In genomic region chr4:62273916-62274315, GRCm38 (mm10) we compare ENCODE assay signal across 24 mouse cellular contexts. TPM values are rescaled to one million over a fixed set of nuclear protein-coding genes. Genes with fewer than 3 reads are reported as not detected.
A peak's percentile ranks its signal among the peaks of the same experiment; 100 is the strongest.
DNase-seq lines count a peak whose midpoint lies in the region; ATAC-seq lines count a peak whose summit lies in the region.
"Had no signal": no experiment of that assay in that cellular context is flagged by ENCODE, and none has a peak within 500 bp of the region (broad histone marks: within the 10 kb centered on the region; RNA-seq: fewer than 3 reads in every experiment).

No protein-coding gene starts in this region.

- DNase-seq in heart, adult 11 months, result peak; percentile 72
- no peak for DNase-seq in midbrain, embryonic 10.5 days (ENCODE audit: low spot score)
- DNase-seq in midbrain, embryonic 14.5 days, result no peak
- DNase-seq in testis, postnatal 10 days (ENCODE audit: low spot score), result peak; percentile 40
- no peak for DNase-seq in testis, postnatal 14 days (ENCODE audit: low spot score)
- DNase-seq: adrenal gland, adult 8-10 months; adrenal gland, postnatal 14 days; adrenal gland, postnatal 36 days; B cell, adult 2 months; cerebellum, adult 11-12 months; cerebellum, adult 2 months; cerebellum, adult 9-10 months; cerebellum, postnatal 10 days; cerebellum, postnatal 25 days had no signal

- no peaks in the 10 kb centered on the region for H3K36me3 ChIP-seq in heart, embryonic 12.5 days
- H3K36me3 ChIP-seq in midbrain, embryonic 10.5 days, result no peaks in the 10 kb centered on the region
- H3K36me3 ChIP-seq in midbrain, embryonic 14.5 days (ENCODE audit: control insufficient read depth, insufficient read depth, low read length), result no peaks in the 10 kb centered on the region
- H3K36me3 ChIP-seq: embryonic facial prominence, embryonic 10.5 days; embryonic facial prominence, embryonic 12.5 days; forebrain, embryonic 15.5 days; G1E had no signal

- no peak overlapping the region for H3K4me3 ChIP-seq in heart, embryonic 12.5 days
- no peak overlapping the region for H3K4me3 ChIP-seq in midbrain, embryonic 10.5 days
- no peak overlapping the region for H3K4me3 ChIP-seq in midbrain, embryonic 14.5 days (replicated peaks; ENCODE audit: low read depth, low read length)
- H3K4me3 ChIP-seq: embryonic facial prominence, embryonic 10.5 days; embryonic facial prominence, embryonic 12.5 days; forebrain, embryonic 13.5 days; forebrain, embryonic 15.5 days had no signal

- H3K4me1 ChIP-seq in heart, embryonic 12.5 days (replicated peaks), result peaks cover 17% of the 10 kb centered on the region
- peaks cover 28% of the 10 kb centered on the region for H3K4me1 ChIP-seq in midbrain, embryonic 10.5 days
- H3K4me1 ChIP-seq in midbrain, embryonic 14.5 days (ENCODE audit: control insufficient read depth, insufficient read depth, low read length), result no peaks in the 10 kb centered on the region
- H3K4me1 ChIP-seq: embryonic facial prominence, embryonic 12.5 days had no signal

- no peak for ATAC-seq in heart, embryonic 12.5 days (ENCODE audit: insufficient number of reproducible peaks, low FRiP score)
- no peak for ATAC-seq in midbrain, embryonic 14.5 days (ENCODE audit: low FRiP score, low TSS enrichment)
- ATAC-seq: activated CD4-positive, CD25-positive, alpha-beta regulatory T cell, adult 4 months; CD4-positive, CD25-positive, alpha-beta regulatory T cell, adult 4 months; forebrain, embryonic 13.5 days; forebrain, embryonic 15.5 days; Patski had no signal

- H3K27ac ChIP-seq in heart, embryonic 12.5 days (ENCODE audit: poor library complexity, severe bottlenecking), result no peak overlapping the region
- peak overlapping the region; percentile 86; the same call in 1 of the 2 replicates for H3K27ac ChIP-seq in midbrain, embryonic 10.5 days (replicated peaks)
- H3K27ac ChIP-seq in midbrain, embryonic 14.5 days (replicated peaks; ENCODE audit: low read depth, low read length), result no peak overlapping the region
- H3K27ac ChIP-seq: embryonic facial prominence, embryonic 12.5 days; forebrain, embryonic 13.5 days; forebrain, embryonic 15.5 days had no signal

- no peaks in the 10 kb centered on the region; the same call in 1 of the 2 replicates for H3K9me3 ChIP-seq in heart, embryonic 12.5 days (replicated peaks)
- H3K9me3 ChIP-seq in midbrain, embryonic 10.5 days (replicated peaks), result no peaks in the 10 kb centered on the region
- no peaks in the 10 kb centered on the region for H3K9me3 ChIP-seq in midbrain, embryonic 14.5 days (ENCODE audit: control insufficient read depth, low read length)
- H3K9me3 ChIP-seq: embryonic facial prominence, embryonic 10.5 days; embryonic facial prominence, embryonic 12.5 days; forebrain, embryonic 13.5 days; forebrain, embryonic 15.5 days; G1E had no signal

- no peak overlapping the region for H3K9ac ChIP-seq in heart, embryonic 12.5 days
- H3K9ac ChIP-seq in midbrain, embryonic 14.5 days (replicated peaks; ENCODE audit: low read length), result no peak overlapping the region
- H3K9ac ChIP-seq: embryonic facial prominence, embryonic 12.5 days; forebrain, embryonic 13.5 days; forebrain, embryonic 15.5 days had no signal

- no peaks in the 10 kb centered on the region for H3K27me3 ChIP-seq in heart, embryonic 12.5 days (replicated peaks)
- H3K27me3 ChIP-seq in midbrain, embryonic 10.5 days (ENCODE audit: low read depth, poor library complexity, severe bottlenecking), result no peaks in the 10 kb centered on the region
- no peaks in the 10 kb centered on the region for H3K27me3 ChIP-seq in midbrain, embryonic 14.5 days (ENCODE audit: control insufficient read depth, insufficient read depth, low read length)
- H3K27me3 ChIP-seq: CH12.LX; embryonic facial prominence, embryonic 12.5 days; forebrain, embryonic 13.5 days; forebrain, embryonic 15.5 days; Patski had no signal

- no peak overlapping the region for H3K4me2 ChIP-seq in heart, embryonic 12.5 days
- no peak overlapping the region for H3K4me2 ChIP-seq in midbrain, embryonic 14.5 days (ENCODE audit: low read length)
- H3K4me2 ChIP-seq: embryonic facial prominence, embryonic 12.5 days; forebrain, embryonic 13.5 days; forebrain, embryonic 15.5 days had no signal

- 89% methylated on average over 10 of the region's 10 CpGs for WGBS in heart, embryonic 12.5 days
- 94% methylated on average over 10 of the region's 10 CpGs for WGBS in midbrain, embryonic 10.5 days
- WGBS in midbrain, embryonic 14.5 days, result 93% methylated on average over 10 of the region's 10 CpGs

RNA-seq across cellular contexts. Expression of gene Slc31a2, which starts 11.6 kb away (rescaled TPM):
- 16.7 and 16.9 TPM in 2 replicates for polyA plus RNA-seq in heart, embryonic 12.5 days (2016; fragmentation: Nextera tagmentation; extraction: Ambion mirVana)
- 12.1 and 12.4 TPM in 2 replicates for polyA plus RNA-seq in midbrain, embryonic 10.5 days (2016; fragmentation: Nextera tagmentation; extraction: Ambion mirVana)
- 9.2 and 10.2 TPM in 2 replicates for polyA plus RNA-seq in midbrain, embryonic 14.5 days (2014; fragmentation: Nextera tagmentation; extraction: Ambion mirVana)

RNA-seq across cellular contexts. Expression of gene Zfp37, which starts 43.1 kb away (rescaled TPM):
- 8.9 and 9.7 TPM in 2 replicates for polyA plus RNA-seq in heart, embryonic 12.5 days (2016; fragmentation: Nextera tagmentation; extraction: Ambion mirVana)
- polyA plus RNA-seq in midbrain, embryonic 10.5 days (2016; fragmentation: Nextera tagmentation; extraction: Ambion mirVana), result 20.3 and 28.2 TPM in 2 replicates
- 35.8 and 39.2 TPM in 2 replicates for polyA plus RNA-seq in midbrain, embryonic 14.5 days (2014; fragmentation: Nextera tagmentation; extraction: Ambion mirVana)
- polyA plus RNA-seq: activated CD4-positive, CD25-positive, alpha-beta regulatory T cell, adult 4 months; G1E had no signal

Comparison
In these comparisons a context has a peak if more than half of its experiments do, and no peak if none do; other contexts are left out.
1. DNase-seq: peak in heart, adult 11 months (single experiment) and testis, postnatal 10 days (single experiment); none in midbrain, embryonic 10.5 days (single experiment), midbrain, embryonic 14.5 days (single experiment) and testis, postnatal 14 days (single experiment).